Mouse (Mus musculus) neural tube, embryonic 13.5 days (tissue): Measurements from ENCODE around the gene Ankrd1. TPM values are rescaled to one million over a fixed set of nuclear protein-coding genes. Genes with fewer than 3 reads are reported as not detected.

Experiments used
- ATAC-seq: fragments of 200-750 bp; cut with Nextera tagmentation; 2 replicates; pipeline ENCODE4 v1.8.0; 2017; ENCODE audit warnings: low read depth, mild to moderate bottlenecking, moderate TSS enrichment, moderate library complexity
- H3K27ac ChIP-seq: fragments of 300-500 bp; sonication (generic); replicated peaks from 2 replicates; pipeline ENCODE4 v1.5.1; 2015; ENCODE audit warnings: moderate library complexity, mild to moderate bottlenecking, inconsistent platforms
- H3K27me3 ChIP-seq: fragments of 300-500 bp; sonication (generic); 2 replicates; pipeline ENCODE4 v1.6.1; 2015; ENCODE audit warnings: mild to moderate bottlenecking, inconsistent platforms
- H3K36me3 ChIP-seq: fragments of 300-500 bp; sonication (generic); 2 replicates; pipeline ENCODE4 v1.6.1; 2015; ENCODE audit warnings: mild to moderate bottlenecking, inconsistent platforms
- H3K4me1 ChIP-seq: fragments of 300-500 bp; sonication (generic); replicated peaks from 2 replicates; pipeline ENCODE4 v1.6.1; 2015; ENCODE audit warnings: inconsistent platforms
- H3K4me2 ChIP-seq: fragments of 300-500 bp; sonication (generic); 2 replicates; pipeline ENCODE4 v1.6.1; 2015; ENCODE audit warnings: inconsistent platforms, mild to moderate bottlenecking, moderate library complexity
- H3K4me3 ChIP-seq: fragments of 300-500 bp; sonication (generic); 2 replicates; pipeline ENCODE4 v1.5.1; 2015; ENCODE audit warnings: mild to moderate bottlenecking, inconsistent platforms
- H3K9ac ChIP-seq: fragments of 300-500 bp; sonication (generic); 2 replicates; pipeline ENCODE4 v1.6.1; 2015; ENCODE audit warnings: moderate library complexity, mild to moderate bottlenecking, inconsistent platforms
- H3K9me3 ChIP-seq: fragments of 300-500 bp; sonication (generic); 2 replicates; pipeline ENCODE4 v1.6.1; 2016; ENCODE audit warnings: inconsistent platforms
- WGBS: fragments of 180-500 bp; shearing (Covaris S2); methylation state at CpG from one replicate; pipeline ENCODE4 v1.1.7; 2015; 5-methylcytosine and 5-hydroxymethylcytosine counted together
- polyA plus RNA-seq: library from polyadenylated mRNA; unstranded; fragments of >200 nt; fragmentation: Nextera tagmentation; extraction: Ambion mirVana; gene quantifications from 2 replicates; pipeline ENCODE4 v1.2.1, GENCODE M21; 2015

Ankrd1 gene
- polyA plus RNA-seq, 1 experiment from 2014 or later, result 0.38 TPM

DNA sequence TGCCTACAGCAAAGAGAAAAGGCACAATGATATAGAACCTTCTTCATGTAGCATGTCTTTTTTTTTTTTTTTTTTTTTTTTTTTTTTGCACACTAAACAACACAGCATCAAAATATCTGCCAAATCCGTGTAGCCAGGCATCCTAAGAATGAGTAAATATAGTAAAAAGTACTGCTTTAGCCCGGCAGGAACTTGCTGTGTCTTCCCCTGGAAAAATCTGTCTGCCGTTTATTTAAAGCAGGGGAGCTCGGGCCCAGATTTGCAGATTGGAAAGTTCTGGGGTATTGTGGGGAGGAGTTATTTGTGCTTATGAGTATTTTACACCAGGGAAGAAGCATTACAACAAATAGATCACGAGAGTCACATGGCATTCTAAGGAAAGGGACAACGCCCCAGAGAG lies 12.1 kb upstream of the Ankrd1 start:
- Histone ChIP-seq H3K4me2 (no peak overlapping the region), H3K9ac (no peak overlapping the region), H3K36me3 (no peaks in the 10 kb centered on the region), H3K27me3 (no peaks in the 10 kb centered on the region), H3K4me1 (no peaks in the 10 kb centered on the region; the same call in 1 of the 2 replicates), H3K27ac (no peak overlapping the region), H3K9me3 (no peaks in the 10 kb centered on the region), H3K4me3 (no peak overlapping the region)
- no peak for ATAC-seq
- WGBS, result 79% methylated on average over 6 of the region's 6 CpGs

DNA sequence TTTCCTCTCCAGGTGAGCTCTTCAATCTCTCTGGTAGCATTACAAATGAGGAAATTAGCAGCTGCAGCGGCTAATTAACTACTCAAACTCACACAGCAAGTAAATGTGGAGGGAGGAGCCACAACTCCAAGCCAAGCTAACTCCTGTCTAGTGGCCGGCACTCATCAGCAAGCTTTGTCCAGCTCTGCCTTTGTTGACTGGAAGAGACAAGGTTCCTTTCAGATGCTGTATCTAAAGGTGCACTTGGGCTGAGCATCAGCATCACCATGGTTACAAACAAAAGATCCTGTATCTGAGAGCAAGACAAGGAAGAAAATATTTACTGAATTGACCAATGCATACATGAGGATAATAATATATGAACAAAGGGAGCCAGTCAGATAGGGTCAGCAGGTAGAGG lies 10.3 kb upstream of the Ankrd1 start:
- no peaks in the 10 kb centered on the region for H3K36me3 ChIP-seq
- H3K9ac ChIP-seq, result no peak overlapping the region
- ATAC-seq, result no peak
- no peak overlapping the region for H3K4me3 ChIP-seq
- no peaks in the 10 kb centered on the region; the same call in 1 of the 2 replicates for H3K4me1 ChIP-seq
- WGBS, result 49% methylated on average over 2 of the region's 2 CpGs
- no peak overlapping the region for H3K4me2 ChIP-seq
- H3K9me3 ChIP-seq, result no peaks in the 10 kb centered on the region
- H3K27ac ChIP-seq, result no peak overlapping the region
- H3K27me3 ChIP-seq, result no peaks in the 10 kb centered on the region

DNA sequence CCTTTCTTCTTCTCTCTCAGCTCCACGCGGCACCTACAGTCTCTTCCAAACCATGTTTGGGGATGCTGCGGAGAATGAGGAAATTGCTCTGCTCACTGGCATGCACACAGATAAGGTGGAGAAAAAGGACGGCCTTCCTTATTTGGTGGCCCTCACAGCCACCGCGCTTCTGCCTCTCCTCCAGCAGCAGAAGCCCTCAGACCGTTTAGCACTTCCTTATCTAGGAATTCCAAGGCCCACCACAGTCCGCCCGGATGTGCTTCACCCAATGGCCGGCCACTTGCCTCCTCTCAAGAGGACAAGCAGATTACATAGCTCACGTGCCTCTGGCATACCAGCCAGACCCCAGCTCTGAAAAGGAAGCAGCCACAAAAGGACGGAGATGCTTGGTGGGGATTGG lies 9.7 kb upstream of the Ankrd1 start:
- H3K4me3 ChIP-seq, result no peak overlapping the region
- no peaks in the 10 kb centered on the region for H3K9me3 ChIP-seq
- H3K4me1 ChIP-seq, result no peaks in the 10 kb centered on the region; the same call in 1 of the 2 replicates
- H3K27ac ChIP-seq, result no peak overlapping the region
- no peaks in the 10 kb centered on the region for H3K27me3 ChIP-seq
- WGBS, result 68% methylated on average over 12 of the region's 12 CpGs
- H3K9ac ChIP-seq, result no peak overlapping the region
- no peak for ATAC-seq
- H3K36me3 ChIP-seq, result no peaks in the 10 kb centered on the region
- no peak overlapping the region for H3K4me2 ChIP-seq

DNA sequence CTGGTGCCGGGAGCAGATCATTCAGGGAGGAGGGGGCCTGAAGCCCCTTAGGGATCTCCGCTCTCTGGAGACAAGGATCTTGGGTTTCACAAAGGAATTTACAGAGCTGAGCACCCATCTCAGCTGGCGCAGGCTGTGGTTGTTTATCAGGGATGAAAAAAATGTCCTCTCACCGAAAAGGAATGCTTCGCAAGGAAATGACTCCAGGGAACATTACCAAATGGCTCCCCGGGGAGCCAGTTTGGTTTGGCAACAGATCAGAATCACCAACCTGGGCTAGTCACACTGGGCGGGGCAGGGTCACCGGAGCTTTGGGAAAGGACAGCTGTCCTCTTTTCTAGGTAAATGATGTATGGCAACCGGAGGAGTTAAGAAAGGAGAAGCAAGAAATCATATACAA lies 9.3 kb upstream of the Ankrd1 start:
- H3K4me3 ChIP-seq, result no peak overlapping the region
- H3K36me3 ChIP-seq, result no peaks in the 10 kb centered on the region
- ATAC-seq, result no peak
- H3K9me3 ChIP-seq, result no peaks in the 10 kb centered on the region
- no peaks in the 10 kb centered on the region for H3K27me3 ChIP-seq
- H3K4me2 ChIP-seq, result no peak overlapping the region
- H3K9ac ChIP-seq, result no peak overlapping the region
- 62% methylated on average over 9 of the region's 9 CpGs for WGBS
- H3K4me1 ChIP-seq, result no peaks in the 10 kb centered on the region; the same call in 1 of the 2 replicates
- H3K27ac ChIP-seq, result no peak overlapping the region

DNA sequence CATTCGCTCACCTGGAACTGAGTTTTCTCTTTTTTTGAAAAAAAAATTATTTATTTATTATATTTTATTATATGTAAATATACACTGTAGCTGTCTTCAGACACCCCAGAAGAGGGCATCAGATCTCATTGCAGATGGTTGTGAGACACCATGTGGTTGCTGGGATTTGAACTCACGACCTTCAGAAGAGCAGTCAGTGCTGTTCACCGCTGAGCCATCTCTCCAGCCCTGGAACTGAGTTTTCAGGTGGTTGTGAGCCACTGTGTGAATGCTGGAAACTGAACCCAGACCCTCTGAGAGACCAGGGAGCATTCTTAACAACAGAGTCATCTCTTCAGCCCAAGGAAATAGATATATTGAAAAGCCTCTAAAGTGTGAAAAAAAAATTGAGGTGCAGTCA lies 8.5 kb upstream of the Ankrd1 start:
- Histone ChIP-seq H3K4me1 (no peaks in the 10 kb centered on the region; the same call in 1 of the 2 replicates), H3K36me3 (no peaks in the 10 kb centered on the region), H3K9ac (no peak overlapping the region), H3K4me3 (no peak overlapping the region), H3K4me2 (no peak overlapping the region), H3K27me3 (no peaks in the 10 kb centered on the region), H3K27ac (no peak overlapping the region), H3K9me3 (no peaks in the 10 kb centered on the region)
- 93% methylated on average over 3 of the region's 3 CpGs for WGBS
- ATAC-seq, result no peak

DNA sequence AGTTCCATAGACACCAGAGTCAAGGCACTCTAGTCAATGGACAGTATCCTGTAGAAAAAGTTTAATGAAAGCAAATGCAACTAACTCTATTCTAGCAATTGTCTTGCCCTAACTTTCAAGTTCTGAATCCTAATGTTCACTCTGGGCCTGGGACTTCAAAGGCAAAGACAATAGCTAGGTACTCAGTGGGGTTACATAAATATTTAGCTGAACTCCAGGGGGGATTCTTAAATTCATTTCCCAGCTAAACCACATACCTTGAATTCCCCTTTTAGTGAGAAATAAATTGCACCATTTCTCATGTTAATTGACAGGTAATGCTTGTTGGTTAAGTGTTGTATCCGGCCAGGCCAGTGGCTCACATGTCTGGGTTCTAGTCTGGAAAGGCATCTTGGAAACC lies 4.3 kb upstream of the Ankrd1 start:
- Histone ChIP-seq H3K27ac (no peak overlapping the region), H3K36me3 (no peaks in the 10 kb centered on the region), H3K9me3 (no peaks in the 10 kb centered on the region), H3K27me3 (no peaks in the 10 kb centered on the region), H3K9ac (no peak overlapping the region), H3K4me3 (no peak overlapping the region), H3K4me2 (no peak overlapping the region), H3K4me1 (no peaks in the 10 kb centered on the region; the same call in 1 of the 2 replicates)
- ATAC-seq, result no peak
- 71% methylated on average over 1 of the region's 1 CpGs for WGBS

DNA sequence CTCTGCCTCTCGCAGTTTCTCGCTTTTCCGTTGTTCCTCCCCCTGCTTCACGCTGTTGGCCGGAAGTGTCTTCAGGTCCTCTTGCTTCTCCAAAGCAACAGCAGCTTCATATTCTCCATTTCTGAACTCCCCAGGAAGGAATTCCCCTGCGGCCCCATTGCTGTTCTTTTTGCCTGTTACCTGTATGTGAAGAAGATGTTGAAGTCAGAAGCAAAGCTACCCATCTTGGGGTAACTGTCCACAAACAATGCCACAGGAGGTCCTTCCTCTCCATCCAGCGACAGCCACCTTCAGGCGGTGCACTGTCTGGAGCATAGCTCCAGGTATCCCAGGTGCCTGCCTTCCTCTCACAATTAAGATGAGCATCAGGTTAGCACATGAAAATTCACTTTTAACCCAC lies 680 bp downstream of the Ankrd1 start:
- Histone ChIP-seq H3K9ac (no peak overlapping the region), H3K36me3 (no peaks in the 10 kb centered on the region), H3K4me1 (no peaks in the 10 kb centered on the region), H3K27ac (no peak overlapping the region), H3K4me2 (no peak overlapping the region), H3K27me3 (no peaks in the 10 kb centered on the region), H3K9me3 (no peaks in the 10 kb centered on the region), H3K4me3 (no peak overlapping the region)
- ATAC-seq, result no peak
- WGBS, result 93% methylated on average over 8 of the region's 8 CpGs

DNA sequence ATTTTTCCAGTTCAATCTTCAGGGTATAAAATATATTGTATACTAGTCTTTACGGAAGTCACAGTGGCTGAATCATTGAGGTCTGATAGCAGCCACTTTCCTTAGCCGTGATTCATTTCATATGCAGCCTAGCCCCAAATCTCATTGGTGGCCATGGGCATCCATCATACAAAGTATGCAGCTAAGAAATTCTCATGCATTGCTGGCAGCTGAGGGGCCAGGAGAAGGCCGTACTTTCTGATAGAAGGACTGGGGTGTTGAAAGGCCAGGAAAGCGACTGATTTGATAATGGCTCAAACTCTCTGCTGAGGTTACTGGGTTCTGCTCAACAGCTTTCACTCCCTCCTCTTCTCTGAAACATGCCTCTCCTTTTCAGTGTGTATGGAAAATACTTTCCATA lies 3.7 kb downstream of the Ankrd1 start:
- Histone ChIP-seq H3K36me3 (no peaks in the 10 kb centered on the region), H3K4me3 (no peak overlapping the region), H3K4me2 (no peak overlapping the region), H3K9ac (no peak overlapping the region), H3K4me1 (peaks cover 15% of the 10 kb centered on the region), H3K27me3 (no peaks in the 10 kb centered on the region; the same call in 1 of the 2 replicates), H3K9me3 (no peaks in the 10 kb centered on the region), H3K27ac (no peak overlapping the region)
- ATAC-seq, result no peak
- WGBS, result 87% methylated on average over 4 of the region's 4 CpGs

DNA sequence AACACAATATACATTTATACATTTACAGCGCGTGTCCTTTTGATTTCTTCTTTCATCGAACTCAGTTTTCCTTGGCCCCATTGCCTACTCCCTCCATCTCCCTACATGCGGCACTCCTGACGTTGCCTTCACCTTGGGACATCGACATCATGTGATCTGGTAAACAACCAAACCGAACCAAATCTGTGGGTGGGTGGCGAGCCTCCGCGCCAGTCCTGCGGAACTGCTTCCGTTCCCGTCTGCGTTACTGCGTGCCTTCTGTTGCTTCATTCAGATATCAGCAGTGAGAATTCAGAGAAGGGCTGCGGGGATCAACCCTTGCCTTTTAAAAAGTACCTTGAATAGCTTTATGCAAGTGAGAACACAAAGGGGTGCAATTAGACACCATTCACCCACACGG lies 7.9 kb downstream of the Ankrd1 start:
- H3K9ac ChIP-seq, result peak overlapping the region; percentile 58; the same call in 1 of the 2 replicates
- 0 out of 2 replicates have a peak, but pooled peaks have one; percentile 32 for ATAC-seq
- peak overlapping the region; percentile 56 for H3K4me2 ChIP-seq
- H3K4me1 ChIP-seq, result peaks cover 19% of the 10 kb centered on the region
- 23% methylated on average over 17 of the region's 17 CpGs for WGBS
- no peaks in the 10 kb centered on the region for H3K36me3 ChIP-seq
- peak overlapping the region; percentile 33 for H3K4me3 ChIP-seq
- no peaks in the 10 kb centered on the region; the same call in 1 of the 2 replicates for H3K27me3 ChIP-seq
- H3K27ac ChIP-seq, result no peak overlapping the region
- H3K9me3 ChIP-seq, result no peaks in the 10 kb centered on the region

DNA sequence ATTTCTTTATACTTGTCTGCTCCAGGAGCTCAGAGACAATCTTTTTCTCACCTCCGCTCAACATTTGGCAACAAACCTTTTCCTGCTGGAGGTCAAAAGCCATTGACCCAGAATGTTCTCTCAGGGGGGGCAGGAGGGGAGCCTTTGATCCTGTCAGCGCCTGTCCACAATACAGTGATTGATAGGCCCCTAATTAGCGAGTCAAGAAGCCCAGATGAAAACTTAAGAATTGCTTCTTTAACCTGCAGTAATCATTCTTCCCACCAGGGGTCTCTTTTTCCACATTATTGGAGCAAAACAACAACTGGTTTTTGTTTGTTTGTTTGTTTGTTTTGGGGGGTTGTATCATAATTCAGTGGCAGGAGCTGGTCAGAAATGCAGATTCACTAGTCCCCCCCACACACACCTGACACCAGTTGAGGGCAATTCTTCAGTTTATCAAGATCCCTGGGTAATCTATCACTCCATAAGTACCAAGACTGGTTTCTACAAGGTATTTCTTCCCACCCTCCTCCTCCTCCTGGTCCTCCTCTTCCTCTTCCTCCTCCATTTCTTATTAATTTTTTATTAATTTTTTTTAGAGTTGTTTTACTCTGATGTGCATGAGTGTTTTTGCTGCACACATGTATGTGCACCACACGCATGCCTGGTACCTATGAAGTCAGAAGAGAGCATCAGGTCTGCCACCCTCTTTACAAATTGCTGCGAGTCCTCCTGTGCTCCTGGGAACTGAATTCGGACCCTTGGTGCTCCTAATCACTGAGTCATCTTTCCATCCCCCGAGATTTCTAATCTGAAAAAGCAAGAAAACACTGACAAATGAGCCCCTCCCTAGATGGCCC lies 8.6 kb downstream of the Ankrd1 start:
- ATAC-seq, result peak; percentile 60; the same call in 1 of the 2 replicates
- H3K9me3 ChIP-seq, result no peaks in the 10 kb centered on the region
- H3K36me3 ChIP-seq, result no peaks in the 10 kb centered on the region
- peaks cover 19% of the 10 kb centered on the region for H3K4me1 ChIP-seq
- no peak overlapping the region for H3K9ac ChIP-seq
- no peaks in the 10 kb centered on the region; the same call in 1 of the 2 replicates for H3K27me3 ChIP-seq
- peak overlapping the region; percentile 33 for H3K4me3 ChIP-seq
- peak overlapping the region; percentile 56 for H3K4me2 ChIP-seq
- WGBS, result 24% methylated on average over 7 of the region's 7 CpGs
- H3K27ac ChIP-seq, result no peak overlapping the region

DNA sequence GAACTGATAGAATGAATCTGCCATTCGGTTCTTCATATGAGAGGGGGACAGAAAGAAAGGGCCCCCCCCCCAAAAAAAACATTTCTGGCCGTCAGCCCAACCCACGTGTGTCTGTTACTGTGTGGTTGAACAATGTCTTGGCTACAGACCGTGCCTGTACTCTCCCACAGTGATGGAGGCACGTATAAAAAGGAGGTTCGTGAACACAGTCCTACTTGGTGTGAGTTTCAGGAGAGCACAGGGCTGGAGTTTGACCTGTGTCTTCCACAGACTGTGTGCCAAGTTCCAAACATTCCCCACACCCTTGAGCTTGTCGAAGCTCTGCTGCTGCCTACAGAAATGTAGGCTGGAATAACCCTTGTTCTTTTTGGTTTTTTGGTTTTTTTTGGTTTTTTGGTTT lies 9.4 kb downstream of the Ankrd1 start:
- Histone ChIP-seq H3K4me3 (no peak overlapping the region), H3K27me3 (no peaks in the 10 kb centered on the region; the same call in 1 of the 2 replicates), H3K27ac (no peak overlapping the region), H3K4me1 (peaks cover 19% of the 10 kb centered on the region), H3K9ac (no peak overlapping the region), H3K4me2 (no peak overlapping the region), H3K9me3 (no peaks in the 10 kb centered on the region), H3K36me3 (0 out of 2 replicates have a peak, but pooled peaks cover 3% of the 10 kb centered on the region)
- 0 out of 2 replicates have a peak, but pooled peaks have one; percentile 48 for ATAC-seq
- 37% methylated on average over 7 of the region's 7 CpGs for WGBS

DNA sequence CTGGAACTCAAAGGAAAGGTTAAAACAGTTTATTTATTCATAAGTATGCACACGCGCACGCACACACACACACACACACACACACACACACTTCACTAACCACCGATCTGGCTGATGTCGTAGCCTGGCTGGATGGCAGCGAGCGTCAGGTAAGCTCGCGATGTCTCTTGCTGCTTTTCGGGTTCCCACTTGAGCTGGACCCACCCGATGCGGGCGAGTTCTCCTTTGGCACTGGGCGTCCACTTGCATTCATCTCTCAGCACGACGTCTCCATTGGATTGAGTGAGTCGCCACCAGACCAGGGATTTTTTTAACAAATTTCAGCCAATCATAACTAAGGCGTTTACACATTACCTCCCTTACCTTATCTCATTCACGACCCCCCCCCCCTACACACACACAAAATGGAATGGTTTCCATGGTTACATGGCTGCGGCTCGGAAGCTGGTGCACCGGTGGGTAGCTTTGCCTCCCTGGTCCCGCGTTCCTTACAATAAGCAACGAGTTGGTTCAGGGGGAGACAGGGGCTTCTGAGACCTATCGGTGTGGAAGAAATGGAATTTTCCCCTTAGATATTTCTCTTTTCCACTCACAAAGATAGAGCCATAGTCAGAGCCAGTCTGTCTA lies 10.5 kb downstream of the Ankrd1 start:
- Histone ChIP-seq H3K9ac (no peak overlapping the region), H3K4me3 (no peak overlapping the region), H3K27me3 (no peaks in the 10 kb centered on the region; the same call in 1 of the 2 replicates), H3K27ac (no peak overlapping the region), H3K4me1 (peaks cover 19% of the 10 kb centered on the region), H3K4me2 (no peak overlapping the region), H3K36me3 (0 out of 2 replicates have a peak, but pooled peaks cover 3% of the 10 kb centered on the region), H3K9me3 (no peaks in the 10 kb centered on the region)
- 74% methylated on average over 26 of the region's 26 CpGs for whole genome bisulfite sequencing
- ATAC-seq, result no peak
